Mouse (Mus musculus) left cerebral cortex, postnatal 14 days (tissue): ENCODE measurements around the gene Cd46. TPM values are rescaled to one million over a fixed set of nuclear protein-coding genes. Genes with fewer than 3 reads are reported as not detected.

ENCODE experiments used
- DNase-seq, 2 experiments: peaks; one replicate each; pipeline ENCODE4 v3.0.0; 2021 to 2022; ENCODE audit warnings: low spot score in 2 of 2, mixed read lengths in 1 of 2
- intact Hi-C: fragments of 180-260 bp; cut with DNase I; formaldehyde crosslinking; loops from one replicate; pipeline ENCODE4 v1.15.1; 2025
- total RNA-seq, 2 experiments: library from RNA; stranded (reverse); gene quantifications; 2 replicates each; pipeline ENCODE4 v1.2.3; 2021

The Cd46 gene
- total RNA-seq, 2 experiments from 2014 or later, result 4.9 to 6.3 TPM

- intact Hi-C loops, result no loop called here
Measured at GRCm38 (mm10) chr1:195021831-195022230, 70.2 kb downstream of the Cd46 start.

DNA sequence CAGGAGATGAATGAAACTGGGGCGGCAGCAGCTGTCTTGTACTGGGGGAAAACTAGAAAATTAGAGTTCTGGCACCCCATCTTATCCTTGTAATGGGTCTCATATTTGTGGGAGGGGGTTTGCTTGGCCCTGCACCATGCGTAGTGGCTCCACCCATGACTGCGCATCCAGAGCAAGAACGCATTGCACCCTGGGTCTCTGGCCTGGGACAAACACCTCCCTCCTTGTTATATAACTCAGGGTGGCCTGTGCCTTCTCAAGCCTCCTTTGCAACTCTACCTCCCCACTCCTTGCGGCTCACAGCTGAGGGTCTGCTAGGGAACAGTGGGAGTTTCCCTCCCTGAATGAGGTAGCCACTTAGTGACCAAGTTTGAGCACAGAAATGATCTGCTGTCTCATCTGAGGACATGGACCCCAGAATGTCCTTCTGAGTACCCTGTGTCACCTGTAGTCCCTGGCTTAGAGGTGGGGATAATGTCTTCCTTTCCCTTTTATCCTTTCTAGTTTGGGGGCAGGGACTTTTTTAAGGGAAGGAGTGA is 72.9 kb downstream of the Cd46 start:
- DNase-seq, result no peak
- intact Hi-C loops, result loop anchor here (2.0 kb wide), 1 partner anchor 42 kb away; no protein-coding TSS in a partner anchor

More at GRCm38 (mm10) chr1:195021831-195022230, 70.2 kb downstream of the Cd46 start:
- DNase-seq, result no peak

GRCm38 (mm10) chr1:195018089-195018999 is 73.7 kb downstream of the Cd46 start:
- intact Hi-C loops, result loop anchor here (2.0 kb wide), 1 partner anchor 42 kb away; no protein-coding TSS in a partner anchor
- DNase-seq, result peak; percentile 90 to 96

DNA sequence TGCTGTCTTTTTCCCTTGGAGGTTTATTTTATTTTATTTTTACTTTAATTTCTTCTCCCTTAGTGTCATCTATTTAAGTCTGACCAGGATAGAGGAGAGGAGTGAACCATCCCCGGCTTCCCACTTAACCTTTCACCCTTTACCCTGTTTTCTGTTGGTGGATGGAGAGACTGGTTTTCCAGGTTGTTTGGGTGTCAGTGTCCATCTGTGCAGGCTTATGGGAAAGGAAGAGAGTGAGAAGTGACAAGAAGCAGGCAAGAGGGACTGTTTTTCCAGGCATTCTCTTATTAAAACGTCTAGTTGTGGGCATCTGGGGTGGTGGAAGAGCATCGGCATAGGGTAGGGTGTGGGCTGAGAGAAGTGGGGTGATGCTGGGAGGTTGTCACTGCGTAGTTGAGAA is 74.4 kb downstream of the Cd46 start:
- intact Hi-C loops, result loop anchor here (2.0 kb wide), 1 partner anchor 41 kb away; no protein-coding TSS in a partner anchor
- DNase-seq, result no peak

GRCm38 (mm10) chr1:195016811-195017501 is 75.1 kb downstream of the Cd46 start:
- intact Hi-C loops, result no loop called here

GRCm38 (mm10) chr1:195015281-195015680 is 76.8 kb downstream of the Cd46 start:
- intact Hi-C loops, result no loop called here
- DNase-seq, result no peak

More at GRCm38 (mm10) chr1:195016811-195017501, 75.1 kb downstream of the Cd46 start:
- DNase-seq, result peak; percentile 59 to 74

GRCm38 (mm10) chr1:195014201-195014885 is 77.7 kb downstream of the Cd46 start:
- intact Hi-C loops, result no loop called here
- no peak for DNase-seq

- intact Hi-C loops, result no loop called here
- no peak for DNase-seq
Measured at GRCm38 (mm10) chr1:195012531-195012930, 79.5 kb downstream of the Cd46 start.

DNA sequence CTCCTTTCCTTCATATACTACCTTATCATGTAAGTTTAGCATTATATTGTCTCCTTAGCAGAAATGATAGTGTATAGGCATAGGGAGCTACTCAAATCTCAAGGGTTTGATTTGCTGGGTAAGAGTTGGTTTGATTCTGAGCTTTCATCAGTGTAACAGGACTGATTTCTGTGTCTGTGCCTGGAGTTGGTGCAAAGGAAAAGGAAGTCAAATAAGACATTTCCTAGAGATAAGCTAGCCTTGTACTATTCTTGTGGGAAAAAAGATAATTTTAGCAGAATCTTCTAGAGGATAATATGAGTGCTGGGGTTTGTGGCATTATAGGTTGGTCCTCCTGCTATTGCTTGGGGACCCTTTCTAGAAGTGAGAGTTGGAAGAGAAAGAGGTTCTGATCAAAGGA is 85.8 kb downstream of the Cd46 start:
- intact Hi-C loops, result no loop called here

DNA sequence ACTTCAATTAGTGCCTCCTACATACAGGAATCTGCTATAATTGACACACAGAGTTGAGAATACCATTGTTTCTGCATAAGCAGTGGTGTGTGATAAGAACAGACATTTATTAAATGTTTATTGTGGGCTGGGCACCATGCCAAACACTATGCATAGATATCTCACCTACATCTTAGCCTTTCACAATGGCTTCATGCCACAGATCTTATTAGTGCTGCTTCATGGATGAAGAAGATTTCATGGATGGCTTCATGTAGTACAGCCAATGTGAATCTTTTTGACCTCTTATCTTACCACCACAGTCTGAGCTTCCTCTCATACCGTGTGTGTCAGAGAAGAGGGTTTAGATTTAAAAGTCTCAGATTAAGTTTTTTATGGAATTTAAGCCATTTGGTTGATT is 87.9 kb downstream of the Cd46 start:
- intact Hi-C loops, result no loop called here

More for the DNA sequence above, 85.8 kb downstream of the Cd46 start:
- DNase-seq, result no peak

DNA sequence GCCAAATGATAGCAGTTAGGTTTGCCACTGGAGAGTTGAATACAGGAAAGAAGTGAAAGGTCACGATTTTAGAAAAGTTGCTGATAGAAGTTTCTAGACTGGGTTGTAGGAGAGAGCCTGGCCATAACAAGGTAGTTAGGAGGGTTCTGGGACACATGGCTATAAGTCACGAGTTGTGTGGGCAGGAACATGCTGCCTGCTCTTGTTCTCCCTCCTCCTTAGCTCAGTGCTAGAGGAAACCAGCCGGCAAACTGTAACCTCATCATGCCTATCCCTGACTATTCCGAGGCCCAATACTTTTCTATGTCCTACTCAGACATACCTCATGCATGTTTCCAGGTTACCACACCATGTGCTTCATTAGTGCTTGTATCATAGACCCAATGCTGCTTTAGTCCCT is 88.7 kb downstream of the Cd46 start:
- intact Hi-C loops, result no loop called here
- DNase-seq, result no peak

More for the DNA sequence above, 87.9 kb downstream of the Cd46 start:
- no peak for DNase-seq

DNA sequence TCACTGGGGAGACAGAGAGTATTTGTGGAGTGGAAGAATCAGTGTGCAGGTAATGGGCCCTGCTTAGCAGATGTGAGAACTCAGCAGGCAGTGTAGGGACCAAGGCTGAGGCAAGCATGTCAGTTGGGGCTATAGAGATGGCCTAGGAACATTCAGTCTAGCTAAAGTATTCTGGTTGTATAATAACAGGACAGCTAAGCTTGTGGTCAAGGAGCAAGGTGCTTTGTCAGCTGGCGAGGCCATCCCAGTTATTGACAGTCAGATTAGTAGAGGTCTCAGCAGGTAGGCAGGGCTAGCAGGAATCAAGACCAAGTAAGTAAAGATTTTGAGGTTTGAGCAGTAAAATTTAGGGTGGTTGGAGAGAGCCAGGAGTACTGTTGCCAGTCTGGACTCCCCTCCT is 93.7 kb downstream of the Cd46 start:
- intact Hi-C loops, result no loop called here
- no peak for DNase-seq

DNA sequence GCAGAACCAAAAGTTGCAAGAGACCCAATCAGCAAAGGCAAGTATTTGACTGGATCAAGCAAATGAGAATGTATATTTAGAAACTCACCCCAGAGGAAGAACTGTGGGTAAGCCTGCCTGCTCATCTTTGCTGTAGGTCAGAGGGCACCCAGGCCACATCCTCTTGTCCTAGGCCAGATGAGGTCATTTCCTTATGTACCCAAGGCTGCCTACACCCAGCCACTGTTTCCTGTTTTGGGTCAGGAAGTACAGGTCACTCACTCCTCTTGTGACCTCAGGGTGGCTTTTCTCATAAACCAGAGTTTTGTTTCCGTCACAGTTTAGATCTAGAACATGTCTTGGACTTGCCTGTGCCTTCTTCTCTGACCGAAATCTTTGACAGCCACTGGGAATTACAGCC is 96.9 kb downstream of the Cd46 start:
- no peak for DNase-seq

GRCm38 (mm10) chr1:194994262-194994661 is 97.8 kb downstream of the Cd46 start:
- intact Hi-C loops, result no loop called here
- no peak for DNase-seq

More for the DNA sequence above, 96.9 kb downstream of the Cd46 start:
- intact Hi-C loops, result no loop called here

DNA sequence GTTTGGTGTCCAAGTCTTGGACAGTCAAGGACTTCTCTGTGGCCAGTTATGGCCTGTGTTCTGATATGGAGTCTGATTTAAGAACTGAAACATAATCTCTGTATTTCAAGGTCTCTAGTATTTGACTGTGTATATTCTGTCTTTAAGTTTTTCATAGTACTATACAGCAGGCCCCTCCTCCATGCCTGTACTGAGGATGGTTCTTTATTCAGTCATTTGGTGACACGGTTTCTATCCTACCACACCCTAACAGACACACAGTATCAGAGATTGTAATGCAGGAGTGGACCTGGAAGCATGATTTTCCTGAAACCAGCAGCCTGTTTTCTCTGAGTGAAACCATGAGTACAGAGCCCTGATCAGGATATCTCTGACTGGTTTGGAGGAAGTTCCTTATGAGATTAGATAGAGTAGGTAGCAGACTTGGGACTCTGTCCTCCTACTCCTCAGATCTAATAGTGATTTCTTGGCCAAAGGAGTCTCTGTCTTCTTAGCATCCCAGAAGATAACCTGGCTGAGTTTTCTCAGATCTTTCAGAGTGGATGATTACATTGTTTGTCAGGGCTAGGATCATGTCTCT is 98.5 kb downstream of the Cd46 start:
- no peak for DNase-seq
- intact Hi-C loops, result no loop called here

DNA sequence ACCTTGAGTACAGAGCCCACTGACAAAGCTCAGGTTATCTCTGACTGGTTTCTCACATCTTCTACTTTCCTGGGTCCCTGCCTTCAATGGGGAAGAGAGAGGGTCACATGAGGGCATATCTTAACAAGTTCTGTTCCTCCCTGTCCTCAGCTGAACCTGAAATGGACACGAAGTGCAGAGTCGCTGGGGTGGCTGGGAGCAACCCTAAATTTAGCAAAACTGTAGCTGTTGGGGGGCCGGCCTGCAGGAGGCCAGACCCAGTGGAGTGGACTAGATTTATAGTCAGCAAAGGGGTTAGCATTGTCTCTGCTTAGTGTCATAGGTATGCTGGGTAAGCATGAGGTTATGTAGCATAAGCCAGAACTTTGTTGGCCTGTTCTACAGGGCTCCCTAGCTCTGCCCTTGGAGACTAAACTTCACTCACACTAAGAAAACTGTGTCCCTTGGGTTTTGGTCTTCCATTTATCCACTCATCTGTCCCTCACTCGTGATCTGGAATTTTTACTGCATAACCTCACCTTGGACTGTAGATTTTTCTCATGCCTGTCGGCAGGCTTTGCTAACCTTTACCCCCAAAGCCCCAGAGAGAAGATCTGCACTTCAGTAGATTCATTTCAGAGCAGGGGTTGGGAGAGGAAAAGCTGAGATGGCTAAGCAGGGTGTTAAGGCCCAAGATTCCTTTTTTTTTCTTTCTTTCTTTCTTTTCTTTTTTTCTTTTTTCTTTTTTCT is 99.3 kb downstream of the Cd46 start:
- no peak for DNase-seq
- intact Hi-C loops, result no loop called here

- intact Hi-C loops, result no loop called here
- DNase-seq, result no peak
Measured at GRCm38 (mm10) chr1:194991654-194992053, 100.4 kb downstream of the Cd46 start.

GRCm38 (mm10) chr1:194990976-194991375 is 101.1 kb downstream of the Cd46 start:
- intact Hi-C loops, result no loop called here

More at GRCm38 (mm10) chr1:194990976-194991375, 101.1 kb downstream of the Cd46 start:
- no peak for DNase-seq
